Mouse (Mus musculus) lung, adult 2 months (tissue): Measurements from ENCODE around the gene Aplnr. TPM values are rescaled to one million over a fixed set of nuclear protein-coding genes. Genes with fewer than 3 reads are reported as not detected.

ENCODE experiments used
- DNase-seq: peaks from one replicate; pipeline ENCODE4 v3.0.0; 2022
- H3K4me1 ChIP-seq: fragments of 200-500 bp; 2 replicates; pipeline ENCODE4 v1.6.1; 2011; ENCODE audit warnings: low read length; ENCODE audit not compliant: control insufficient read depth, insufficient read depth
- H3K4me3 ChIP-seq: fragments of 200-500 bp; replicated peaks from 2 replicates; pipeline ENCODE3; 2011; ENCODE audit warnings: low read depth, mild to moderate bottlenecking, control low read depth, low read length; ENCODE audit errors: extremely low read depth
- CTCF ChIP-seq: fragments of 200-500 bp; IDR thresholded peaks from 2 replicates; pipeline ENCODE4 v1.5.1; 2011; ENCODE audit warnings: mild to moderate bottlenecking, low read length, control low read depth; ENCODE audit not compliant: insufficient read depth
- POLR2A ChIP-seq: fragments of 200-500 bp; IDR thresholded peaks from 2 replicates; pipeline ENCODE4 v1.6.1; 2011; ENCODE audit warnings: low read depth, mild to moderate bottlenecking, control low read depth, low read length, borderline replicate concordance; ENCODE audit errors: extremely low read depth
- WGBS: fragments of 180-500 bp; shearing (Covaris S2); methylation state at CpG from one replicate; pipeline ENCODE4 v1.1.7; 2018; 5-methylcytosine and 5-hydroxymethylcytosine counted together
- polyA plus RNA-seq: library from polyadenylated mRNA; depleted of rRNA; stranded (reverse); fragments of >200 nt; gene quantifications from 2 replicates; pipeline ENCODE4 v1.2.3, GENCODE M21; 2012

The Aplnr gene
- polyA plus RNA-seq, 1 experiment = 62.0 TPM

GRCm38 (mm10) chr2:85106068-85106790 lies 29.8 kb upstream of the Aplnr start:
- peak; percentile 24 for DNase-seq
- Histone ChIP-seq H3K4me1 (peaks cover 11% of the 10 kb centered on the region), H3K4me3 (no peak overlapping the region)
- TF ChIP-seq CTCF (no peak), POLR2A (no peak)
- 28% methylated on average over 7 of the region's 7 CpGs for WGBS

GRCm38 (mm10) chr2:85106941-85107340 lies 29.1 kb upstream of the Aplnr start:
- WGBS = 32% methylated on average over 4 of the region's 4 CpGs
- no peak for TF ChIP-seq POLR2A
- no peak for TF ChIP-seq CTCF
- no peak for DNase-seq
- H3K4me3 ChIP-seq = no peak overlapping the region
- H3K4me1 ChIP-seq = peaks cover 11% of the 10 kb centered on the region

GRCm38 (mm10) chr2:85110288-85110875 lies 25.6 kb upstream of the Aplnr start:
- WGBS = 83% methylated on average over 9 of the region's 9 CpGs
- H3K4me3 ChIP-seq = no peak overlapping the region
- TF ChIP-seq POLR2A (no peak), CTCF (no peak)
- DNase-seq = no peak
- H3K4me1 ChIP-seq = peaks cover 8% of the 10 kb centered on the region

GRCm38 (mm10) chr2:85123187-85123868 lies 12.7 kb upstream of the Aplnr start:
- 27% methylated on average over 5 of the region's 5 CpGs for WGBS
- no peak for DNase-seq
- Histone ChIP-seq H3K4me3 (no peak overlapping the region), H3K4me1 (no peaks in the 10 kb centered on the region)
- TF ChIP-seq CTCF (peak; percentile 44), POLR2A (no peak)

- TF ChIP-seq POLR2A (no peak), CTCF (peak; percentile 99)
- Histone ChIP-seq H3K4me3 (no peak overlapping the region), H3K4me1 (peaks cover 2% of the 10 kb centered on the region; the same call in 1 of the 2 replicates)
- 24% methylated on average over 1 of the region's 1 CpGs for WGBS
- peak; percentile 58 for DNase-seq
These were observed 12.0 kb upstream of the Aplnr start for GRCm38 (mm10) chr2:85123869-85124535.

- TF ChIP-seq CTCF (no peak), POLR2A (peak; percentile 8; the same call in 1 of the 2 replicates)
- H3K4me3 ChIP-seq = no peak overlapping the region
- WGBS = 30% methylated on average over 6 of the region's 6 CpGs
- DNase-seq = no peak
- peaks cover 19% of the 10 kb centered on the region for H3K4me1 ChIP-seq
These were observed 6.5 kb upstream of the Aplnr start for GRCm38 (mm10) chr2:85129496-85129971.

GRCm38 (mm10) chr2:85131226-85131625 lies 4.8 kb upstream of the Aplnr start:
- 32% methylated on average over 2 of the region's 2 CpGs for WGBS
- DNase-seq = no peak
- Histone ChIP-seq H3K4me3 (no peak overlapping the region), H3K4me1 (peaks cover 19% of the 10 kb centered on the region)
- no peak for TF ChIP-seq POLR2A
- TF ChIP-seq CTCF = no peak

- peaks cover 19% of the 10 kb centered on the region for H3K4me1 ChIP-seq
- 24% methylated on average over 1 of the region's 1 CpGs for WGBS
- no peak for DNase-seq
These were observed 4.3 kb upstream of the Aplnr start for GRCm38 (mm10) chr2:85131724-85132123.

GRCm38 (mm10) chr2:85132204-85132603 lies 3.8 kb upstream of the Aplnr start:
- TF ChIP-seq POLR2A (no peak), CTCF (no peak)
- DNase-seq = no peak
- no peak overlapping the region for H3K4me3 ChIP-seq
- whole genome bisulfite sequencing = 32% methylated on average over 2 of the region's 2 CpGs
- peaks cover 19% of the 10 kb centered on the region for H3K4me1 ChIP-seq

More at GRCm38 (mm10) chr2:85131724-85132123, 4.3 kb upstream of the Aplnr start:
- H3K4me3 ChIP-seq = no peak overlapping the region
- no peak for TF ChIP-seq CTCF
- no peak for TF ChIP-seq POLR2A
